Mouse (Mus musculus) cortical plate, adult 2 months (tissue): Measurements from ENCODE around the gene 1810030O07Rik. TPM values are rescaled to one million over a fixed set of nuclear protein-coding genes. Genes with fewer than 3 reads are reported as not detected.
"Not testable (repeated sequence)": the region's sequence is repeated elsewhere in the genome, so short reads cannot be mapped to it uniquely, and the experiment has no call there.

Source experiments
- H3K27ac ChIP-seq: fragments of 200-500 bp; 2 replicates; pipeline ENCODE4 v1.5.1; 2012; ENCODE audit warnings: low read length, control low read depth, inconsistent platforms; ENCODE audit not compliant: insufficient read depth
- H3K4me1 ChIP-seq: fragments of 200-500 bp; 2 replicates; pipeline ENCODE4 v1.6.1; 2011; ENCODE audit warnings: low read length; ENCODE audit not compliant: control insufficient read depth, insufficient read depth
- H3K4me3 ChIP-seq: fragments of 200-500 bp; 2 replicates; pipeline ENCODE4 v1.5.1; 2011; ENCODE audit warnings: mild to moderate bottlenecking, low read length, control low read depth; ENCODE audit not compliant: insufficient read depth
- CTCF ChIP-seq: fragments of 200-500 bp; IDR thresholded peaks from 2 replicates; pipeline ENCODE4 v1.5.1; 2011; ENCODE audit warnings: mild to moderate bottlenecking, control low read depth, low read length; ENCODE audit not compliant: insufficient read depth; ENCODE audit errors: extremely low read depth
- POLR2A ChIP-seq: fragments of 200-500 bp; IDR thresholded peaks from 2 replicates; pipeline ENCODE4 v1.6.1; 2011; ENCODE audit warnings: mild to moderate bottlenecking, low read length, control low read depth; ENCODE audit not compliant: insufficient read depth; ENCODE audit errors: extremely low read depth
- polyA plus RNA-seq: library from polyadenylated mRNA; depleted of rRNA; stranded (reverse); fragments of >200 nt; gene quantifications from 2 replicates; pipeline ENCODE4 v1.2.3, GENCODE M21; 2012; rRNA removed

Gene 1810030O07Rik
- polyA plus RNA-seq, 1 experiment: 24.2 TPM

GRCm38 (mm10) chrX:12625131-12625530 is 48.3 kb downstream of the 1810030O07Rik start:
- H3K4me1 ChIP-seq: no peaks in the 10 kb centered on the region
- H3K27ac ChIP-seq: no peak overlapping the region
- H3K4me3 ChIP-seq: no peak overlapping the region
- TF ChIP-seq POLR2A: no peak
- TF ChIP-seq CTCF: no peak

DNA sequence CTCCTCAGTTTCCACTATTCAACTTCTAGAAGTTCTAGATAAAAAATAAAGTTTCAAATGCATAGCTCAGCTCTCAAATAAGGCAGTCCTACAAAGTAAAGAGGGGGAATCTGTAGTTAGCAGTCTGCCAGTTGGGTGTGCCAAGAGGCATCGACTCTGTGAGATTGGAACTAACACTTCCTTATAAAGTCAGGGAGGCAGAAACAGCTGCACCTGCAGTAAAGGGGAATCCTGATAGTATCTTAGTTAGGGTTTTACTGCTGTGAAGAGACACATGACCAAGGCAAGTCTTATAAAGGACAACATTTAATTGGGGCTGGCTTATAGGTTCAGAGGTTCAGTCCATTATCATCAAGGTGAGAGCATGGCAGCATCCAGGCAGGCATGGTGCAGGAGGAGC is 61.1 kb downstream of the 1810030O07Rik start:
- not testable (repeated sequence) for H3K27ac ChIP-seq, H3K4me3 ChIP-seq, H3K4me1 ChIP-seq

- Histone ChIP-seq H3K4me1 (no peaks in the 10 kb centered on the region), H3K27ac (no peak overlapping the region), H3K4me3 (no peak overlapping the region)
- TF ChIP-seq CTCF (no peak), POLR2A (no peak)
These were observed 62.3 kb downstream of the 1810030O07Rik start for GRCm38 (mm10) chrX:12611211-12611610.

DNA sequence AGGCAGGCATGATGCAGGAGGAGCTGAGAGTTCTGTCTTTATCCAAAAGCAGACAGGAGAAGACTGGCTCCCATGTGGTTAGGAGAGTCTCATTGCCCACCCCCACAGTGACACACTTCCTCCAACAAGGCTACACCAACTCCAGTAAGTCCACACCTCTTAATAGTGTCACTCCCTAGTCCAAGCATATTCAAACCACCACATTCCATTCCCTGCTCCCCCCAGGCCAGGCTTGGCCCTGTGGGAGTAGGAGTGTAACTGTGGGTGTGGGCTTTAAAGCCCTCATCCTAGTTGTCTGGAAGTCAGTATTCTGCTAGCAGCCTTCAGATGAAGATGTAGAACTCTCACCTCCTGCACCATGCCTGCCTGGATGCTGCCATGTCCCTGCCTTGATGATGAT is 62.9 kb downstream of the 1810030O07Rik start:
- not testable (repeated sequence) for H3K4me3 ChIP-seq, H3K27ac ChIP-seq, H3K4me1 ChIP-seq

Other genes starting within 250 kb of the 1810030O07Rik start
- gene Atp6ap2, start 85.9 kb downstream of the 1810030O07Rik start, polyA plus RNA-seq: 155 and 156 TPM in 2 replicates
- gene Med14, start 88.4 kb upstream of the 1810030O07Rik start, polyA plus RNA-seq: 36.6 and 37.3 TPM in 2 replicates